Mouse (Mus musculus): ENCODE measurements at regions not wholly inside any gene's neighbourhood (a gene's known extent, or its start where the extent isn't known, plus 50 kb on each side); places are given as distances from the start of the nearest gene placed in this dataset.

GRCm38 (mm10) chr7:52399513-52399912 lies 384.0 kb upstream of the 1700015G11Rik start:
- DNase-seq = no peak

GRCm38 (mm10) chr7:52391793-52392192 lies 376.3 kb upstream of the 1700015G11Rik start:
- peak in 1 of 2 experiments; percentile 34 for DNase-seq

Data from kidney, adult 8-10 months (tissue).